ENCODE assay signal across 8 mouse cellular contexts in the genomic region with DNA sequence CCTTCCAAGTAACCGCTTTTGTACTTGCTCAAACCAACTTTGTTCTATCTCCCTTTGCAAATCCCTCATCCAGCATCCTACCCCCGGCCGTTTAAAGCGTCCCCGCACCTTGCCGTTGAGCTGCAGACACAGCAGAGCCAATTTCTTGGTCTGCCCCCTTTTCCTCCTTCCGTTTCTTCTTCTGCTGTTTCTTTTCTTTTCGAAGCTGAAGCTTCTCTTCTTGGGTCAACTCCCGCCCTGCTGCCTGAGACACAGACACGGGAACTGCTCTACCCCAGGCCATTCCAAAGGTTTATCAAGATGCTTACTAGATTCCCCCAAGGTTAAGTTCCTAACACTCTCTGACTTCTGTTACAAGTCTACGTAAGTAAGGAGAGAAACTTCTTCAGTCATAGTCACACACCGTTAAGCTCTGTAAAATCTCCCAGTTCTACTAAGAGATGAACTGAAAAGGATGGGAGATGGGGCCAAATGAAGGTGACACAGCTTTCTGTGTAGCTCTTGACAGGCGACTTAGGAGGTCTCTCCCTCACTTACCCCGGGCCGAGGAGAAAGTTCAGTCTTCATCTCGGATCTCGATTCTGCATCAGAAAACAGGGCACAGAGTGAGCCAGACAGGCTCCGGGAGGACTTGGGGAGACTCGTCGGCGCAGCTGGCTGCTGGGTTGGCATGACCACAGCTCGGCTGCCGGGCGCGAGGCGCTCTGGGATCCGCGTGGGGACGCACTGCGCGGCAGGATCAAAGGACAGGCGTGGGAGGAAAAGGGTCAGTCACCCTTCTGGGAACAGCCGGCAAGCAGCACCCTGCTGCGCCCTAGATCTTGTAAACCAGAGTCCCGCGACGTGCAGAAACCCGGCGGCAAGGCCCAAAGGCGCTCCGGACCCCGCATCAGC. TPM values are rescaled to one million over a fixed set of nuclear protein-coding genes. Genes with fewer than 3 reads are reported as not detected.
DNase-seq lines count a peak whose midpoint lies in the region; ATAC-seq and TF ChIP-seq lines count a peak whose summit lies in the region.

No protein-coding gene starts in this region.

- DNase-seq in kidney, adult 9 months = no peak
- peak; percentile 81 for DNase-seq in brain, adult 2 months (ENCODE audit: low read depth, low spot score)
- peak; percentile 83 for DNase-seq in liver, adult 2 months (ENCODE audit: extremely low read depth, low read depth, low spot score)
- DNase-seq in spleen, adult 18-20 months = no peak
- DNase-seq in frontal cortex, postnatal 10 days (ENCODE audit: low spot score in 2 of 2) = no peak

- TF ChIP-seq CTCF in liver, adult 2 months (IDR thresholded peaks at IDR 0.05; ENCODE audit: low read depth, low read length) = peak; percentile 41; the same call in 1 of the 2 replicates
- TF ChIP-seq CTCF in small intestine, adult 2 months (IDR thresholded peaks at IDR 0.05; ENCODE audit: extremely low read depth, insufficient read length, insufficient replicate concordance, low read depth, low read length) = no peak

- no peaks in the 10 kb centered on the region for H3K9me3 ChIP-seq in kidney, embryonic 16.5 days (ENCODE audit: low read length)
- H3K9me3 ChIP-seq in heart, embryonic 14.5 days (ENCODE audit: control insufficient read depth, low read length) = no peaks in the 10 kb centered on the region

- WGBS in kidney, embryonic 16.5 days = 11% methylated on average over 42 of the region's 42 CpGs
- WGBS in heart, embryonic 14.5 days = 12% methylated on average over 42 of the region's 42 CpGs
- 8% methylated on average over 42 of the region's 42 CpGs for WGBS in liver, adult 2 months
- 6% methylated on average over 42 of the region's 42 CpGs for WGBS in small intestine, adult 2 months

- H3K27ac ChIP-seq in kidney, embryonic 16.5 days (ENCODE audit: low read length) = peak overlapping the region; percentile 88
- peak overlapping the region; percentile 85 to 87 for H3K27ac ChIP-seq in heart, embryonic 14.5 days (replicated peaks in 1 of 2; ENCODE audit: control insufficient read depth in 1 of 2, insufficient read depth in 1 of 2, low read depth in 2 of 2, low read length in 2 of 2)
- H3K27ac ChIP-seq in liver, adult 2 months (replicated peaks; ENCODE audit: insufficient read depth, low read depth, low read length) = peak overlapping the region; percentile 80
- peak overlapping the region; percentile 68 for H3K27ac ChIP-seq in small intestine, adult 2 months (ENCODE audit: insufficient read depth, low read depth, low read length)

- H3K4me2 ChIP-seq in kidney, embryonic 16.5 days (replicated peaks; ENCODE audit: low read depth, low read length) = peak overlapping the region; percentile 82
- peak overlapping the region; percentile 82 for H3K4me2 ChIP-seq in heart, embryonic 14.5 days (ENCODE audit: low read length)

- no peak for TF ChIP-seq POLR2A in liver, adult 2 months (IDR thresholded peaks at IDR 0.05; ENCODE audit: extremely low read depth, insufficient read depth, low read length)
- no peak for TF ChIP-seq POLR2A in small intestine, adult 2 months (IDR thresholded peaks at IDR 0.05; ENCODE audit: low read depth, low read length)

- peaks cover 17% of the 10 kb centered on the region for H3K4me1 ChIP-seq in kidney, embryonic 16.5 days (ENCODE audit: insufficient read depth, low read length)
- peaks cover 4 to 19% of the 10 kb centered on the region in 2 experiments; a peak in 3 of 4 replicates for H3K4me1 ChIP-seq in heart, embryonic 14.5 days (ENCODE audit: control insufficient read depth in 2 of 2, insufficient read depth in 2 of 2, low read length in 2 of 2)
- H3K4me1 ChIP-seq in liver, adult 2 months (ENCODE audit: control insufficient read depth, insufficient read depth, low read length) = peaks cover 5% of the 10 kb centered on the region
- peaks cover 6% of the 10 kb centered on the region; the same call in 1 of the 2 replicates for H3K4me1 ChIP-seq in small intestine, adult 2 months (ENCODE audit: control insufficient read depth, insufficient read depth, insufficient read length, low read length)

- ATAC-seq in kidney, embryonic 16.5 days (ENCODE audit: low FRiP score, low TSS enrichment) = no peak; the same call in 1 of the 2 replicates
- peak; percentile 56 for ATAC-seq in heart, embryonic 14.5 days (ENCODE audit: insufficient number of reproducible peaks, insufficient read depth, low FRiP score, low read depth)

- H3K4me3 ChIP-seq in kidney, embryonic 16.5 days (ENCODE audit: low read length) = peak overlapping the region; percentile 80
- H3K4me3 ChIP-seq in heart, embryonic 14.5 days (ENCODE audit: control insufficient read depth in 1 of 2, insufficient read depth in 1 of 2, low read depth in 1 of 2, low read length in 2 of 2) = peak overlapping the region; percentile 71 to 98
- peak overlapping the region; percentile 78 for H3K4me3 ChIP-seq in liver, adult 2 months (ENCODE audit: insufficient read depth, low read depth, low read length)
- peak overlapping the region; percentile 91 for H3K4me3 ChIP-seq in small intestine, adult 2 months (ENCODE audit: low read depth, low read length)

- H3K36me3 ChIP-seq in kidney, embryonic 16.5 days (ENCODE audit: insufficient read depth, low read length) = peaks cover 55% of the 10 kb centered on the region
- peaks cover 75% of the 10 kb centered on the region for H3K36me3 ChIP-seq in heart, embryonic 14.5 days (ENCODE audit: control insufficient read depth, insufficient read depth, low read length)
- peaks cover 37% of the 10 kb centered on the region for H3K36me3 ChIP-seq in liver, adult 2 months (ENCODE audit: control insufficient read depth, insufficient read depth, low read length)
- H3K36me3 ChIP-seq in small intestine, adult 2 months (ENCODE audit: control insufficient read depth, insufficient read depth, low read length) = peaks cover 56% of the 10 kb centered on the region

- no peaks in the 10 kb centered on the region for H3K27me3 ChIP-seq in kidney, embryonic 16.5 days (ENCODE audit: insufficient read depth, low read length)
- no peaks in the 10 kb centered on the region for H3K27me3 ChIP-seq in heart, embryonic 14.5 days (ENCODE audit: control insufficient read depth, insufficient read depth, low read length)
- no peaks in the 10 kb centered on the region for H3K27me3 ChIP-seq in liver, adult 2 months (ENCODE audit: control insufficient read depth, insufficient read depth, low read length)
- H3K27me3 ChIP-seq in small intestine, adult 2 months (ENCODE audit: control insufficient read depth, insufficient read depth, low read length) = no peaks in the 10 kb centered on the region

- H3K79me2 ChIP-seq in liver, adult 2 months (ENCODE audit: control insufficient read depth, insufficient read depth, low read length) = peaks cover 3% of the 10 kb centered on the region; the same call in 1 of the 2 replicates

- H3K9ac ChIP-seq in kidney, embryonic 16.5 days (replicated peaks; ENCODE audit: low read length) = peak overlapping the region; percentile 86
- peak overlapping the region; percentile 90 for H3K9ac ChIP-seq in heart, embryonic 14.5 days (ENCODE audit: low read length)
- H3K9ac ChIP-seq in liver, adult 2 months (ENCODE audit: low read depth, low read length) = peak overlapping the region; percentile 80

RNA-seq across cellular contexts. Expression of gene Snx17, which starts 0.7 kb away (rescaled TPM):
- polyA plus RNA-seq in kidney, embryonic 16.5 days (2015; fragmentation: Nextera tagmentation; extraction: Ambion mirVana) = 151 and 165 TPM in 2 replicates
- polyA plus RNA-seq in heart, embryonic 14.5 days (2014; fragmentation: Nextera tagmentation; extraction: Ambion mirVana) = 118 and 120 TPM in 2 replicates
- total RNA-seq in liver, adult 2 months (2014; rRNA removed) = 13.3 and 13.7 TPM in 2 replicates
- 19.1 and 22.5 TPM in 2 replicates for polyA plus RNA-seq in liver, adult 2 months (2012; rRNA removed)
- polyA plus RNA-seq in small intestine, adult 2 months (2012; rRNA removed) = 37.8 and 56.9 TPM in 2 replicates

RNA-seq across cellular contexts. Expression of gene Eif2b4, which starts 0.9 kb away (rescaled TPM):
- 76.1 and 81.5 TPM in 2 replicates for polyA plus RNA-seq in kidney, embryonic 16.5 days (2015; fragmentation: Nextera tagmentation; extraction: Ambion mirVana)
- polyA plus RNA-seq in heart, embryonic 14.5 days (2014; fragmentation: Nextera tagmentation; extraction: Ambion mirVana) = 50.7 and 52.5 TPM in 2 replicates
- total RNA-seq in liver, adult 2 months (2014; rRNA removed) = 18.5 and 18.7 TPM in 2 replicates
- polyA plus RNA-seq in liver, adult 2 months (2012; rRNA removed) = 47.2 and 51.0 TPM in 2 replicates
- polyA plus RNA-seq in small intestine, adult 2 months (2012; rRNA removed) = 30.6 and 43.2 TPM in 2 replicates

RNA-seq across cellular contexts. Expression of gene Zfp513, which starts 9.8 kb away (rescaled TPM):
- 9.9 and 10.9 TPM in 2 replicates for polyA plus RNA-seq in kidney, embryonic 16.5 days (2015; fragmentation: Nextera tagmentation; extraction: Ambion mirVana)
- polyA plus RNA-seq in heart, embryonic 14.5 days (2014; fragmentation: Nextera tagmentation; extraction: Ambion mirVana) = 3.3 and 4.3 TPM in 2 replicates
- 3.1 and 4.2 TPM in 2 replicates for total RNA-seq in liver, adult 2 months (2014; rRNA removed)
- polyA plus RNA-seq in liver, adult 2 months (2012; rRNA removed) = 17.6 and 27.6 TPM in 2 replicates
- polyA plus RNA-seq in small intestine, adult 2 months (2012; rRNA removed) = 29.0 and 65.0 TPM in 2 replicates

RNA-seq across cellular contexts. Expression of gene Gtf3c2, which starts 12.3 kb away (rescaled TPM):
- polyA plus RNA-seq in kidney, embryonic 16.5 days (2015; fragmentation: Nextera tagmentation; extraction: Ambion mirVana) = 82.8 and 99.0 TPM in 2 replicates
- 39.9 and 42.6 TPM in 2 replicates for polyA plus RNA-seq in heart, embryonic 14.5 days (2014; fragmentation: Nextera tagmentation; extraction: Ambion mirVana)
- 10.9 and 17.5 TPM in 2 replicates for total RNA-seq in liver, adult 2 months (2014; rRNA removed)
- 21.0 and 33.0 TPM in 2 replicates for polyA plus RNA-seq in liver, adult 2 months (2012; rRNA removed)
- 16.3 and 21.9 TPM in 2 replicates for polyA plus RNA-seq in small intestine, adult 2 months (2012; rRNA removed)

RNA-seq across cellular contexts. Expression of gene Gm29609, which starts 12.6 kb away (rescaled TPM):
- polyA plus RNA-seq in kidney, embryonic 16.5 days (2015; fragmentation: Nextera tagmentation; extraction: Ambion mirVana) = 1.9 and 2.1 TPM in 2 replicates
- 1.1 and 2.0 TPM in 2 replicates for polyA plus RNA-seq in heart, embryonic 14.5 days (2014; fragmentation: Nextera tagmentation; extraction: Ambion mirVana)
- total RNA-seq in liver, adult 2 months (2014; rRNA removed) = 1.0 and 2.6 TPM in 2 replicates
- 2.3 and 2.8 TPM in 2 replicates for polyA plus RNA-seq in liver, adult 2 months (2012; rRNA removed)
- polyA plus RNA-seq in small intestine, adult 2 months (2012; rRNA removed) = 0.98 and 4.1 TPM in 2 replicates

Comparison
In these comparisons a context has a peak if more than half of its experiments do, and no peak if none do; other contexts are left out.
1. DNase-seq: peak in brain, adult 2 months (single experiment) and liver, adult 2 months (single experiment); none in kidney, adult 9 months (single experiment), spleen, adult 18-20 months (0 of 2) and frontal cortex, postnatal 10 days (0 of 2).
2. Peak in every context shown above with its lines, with median percentiles within 50 percentile points of each other: H3K27ac ChIP-seq, H3K4me3 ChIP-seq and H3K9ac ChIP-seq.